Mouse (Mus musculus) adrenal gland, postnatal 4 days (tissue): ENCODE results near the gene Btf3l4. TPM values are rescaled to one million over a fixed set of nuclear protein-coding genes. Genes with fewer than 3 reads are reported as not detected.
A peak's percentile ranks its signal among the peaks of the same experiment; 100 is the strongest.

Experiments
- DNase-seq, 2 experiments: peaks; one replicate each; pipeline ENCODE4 v3.0.0; 2021 to 2022; ENCODE audit warnings: low spot score in 2 of 2, mixed read lengths in 2 of 2
- long read RNA-seq, 2 experiments: library from polyadenylated mRNA; stranded (forward); transcript quantifications; one replicate each; pipeline ENCODE4 v2.0.0; 2021
- total RNA-seq, 2 experiments: library from RNA; stranded (reverse); gene quantifications; 2 replicates each; pipeline ENCODE4 v1.2.3; 2021

The Btf3l4 gene
- 100 to 1,000 TPM; 144 to 146 TPM for total RNA-seq
- long read RNA-seq, experiment 1, transcript Btf3l4-203 (6 exons, 1,033 nt), result minor isoform, 6 of 124 reads
- long read RNA-seq, experiment 1, transcript Btf3l4-204 (6 exons, 3,141 nt), result major isoform, 102 of 124 reads
- long read RNA-seq, experiment 1, partial matches to known transcripts, result 3 of 124 reads
- long read RNA-seq, experiment 1, other reads (novel, unspliced or antisense), result 11 of 124 reads
- long read RNA-seq, experiment 2, transcript Btf3l4-203 (6 exons, 1,033 nt), result minor isoform, 6 of 125 reads
- long read RNA-seq, experiment 2, transcript Btf3l4-204 (6 exons, 3,141 nt), result major isoform, 97 of 125 reads
- long read RNA-seq, experiment 2, partial matches to known transcripts, result 8 of 125 reads
- long read RNA-seq, experiment 2, other reads (novel, unspliced or antisense), result 11 of 125 reads

DNA sequence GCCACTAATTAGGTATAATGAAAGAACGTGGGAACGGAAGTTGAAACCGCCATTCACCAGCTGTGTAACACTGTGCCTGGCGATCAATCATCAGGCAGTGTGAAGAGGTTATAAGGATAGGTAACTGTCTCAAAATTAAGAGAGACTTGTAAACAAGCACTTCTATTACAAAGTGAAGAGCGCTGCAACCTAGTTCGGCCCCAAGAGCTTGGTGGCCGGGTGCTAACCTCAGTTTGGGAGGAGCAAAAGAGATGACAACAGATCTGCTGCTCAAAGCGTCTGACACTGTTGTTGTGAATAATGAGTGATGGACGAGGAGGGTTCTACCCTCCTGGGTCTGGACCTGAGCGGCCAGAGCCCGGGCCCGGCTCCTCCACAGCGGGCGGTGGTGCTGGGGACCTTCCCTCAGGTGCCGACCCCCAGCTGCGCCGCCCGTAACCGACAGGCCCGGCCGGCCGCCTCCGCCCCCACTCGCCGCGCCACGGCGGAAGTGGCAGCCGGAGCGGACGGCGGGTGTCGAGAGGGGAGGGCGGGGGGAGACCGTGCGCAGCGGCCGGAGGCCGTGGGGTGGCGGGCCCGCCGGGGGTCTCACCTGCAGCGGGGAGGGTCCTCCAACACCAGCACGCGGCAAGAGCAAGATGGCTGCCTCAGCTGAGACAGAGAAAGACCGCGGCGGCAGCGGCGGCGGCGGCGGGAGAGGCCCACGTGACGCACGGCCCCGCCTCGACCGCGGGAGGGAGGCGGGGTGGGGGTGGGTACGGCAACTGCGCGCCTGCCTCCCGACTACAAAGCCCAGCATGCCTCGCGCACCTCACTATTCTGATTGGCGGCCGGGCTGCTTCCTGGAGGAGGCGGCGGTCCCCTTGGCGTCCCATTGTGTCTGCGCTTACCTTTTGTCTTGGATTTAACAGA, at the start of gene Btf3l4:
TSS of gene Btf3l4 (minus strand) at position 699 of the 912 bp plus-strand sequence.
- peak; percentile 72 to 78 for DNase-seq

- peak; percentile 15 to 19 for DNase-seq
Measured at GRCm38 (mm10) chr4:108878963-108879822, 45.8 kb upstream of the Btf3l4 start, which contains the start of gene Rab3b. Gene Rab3b (plus strand): TSS chr4:108879063.

DNA sequence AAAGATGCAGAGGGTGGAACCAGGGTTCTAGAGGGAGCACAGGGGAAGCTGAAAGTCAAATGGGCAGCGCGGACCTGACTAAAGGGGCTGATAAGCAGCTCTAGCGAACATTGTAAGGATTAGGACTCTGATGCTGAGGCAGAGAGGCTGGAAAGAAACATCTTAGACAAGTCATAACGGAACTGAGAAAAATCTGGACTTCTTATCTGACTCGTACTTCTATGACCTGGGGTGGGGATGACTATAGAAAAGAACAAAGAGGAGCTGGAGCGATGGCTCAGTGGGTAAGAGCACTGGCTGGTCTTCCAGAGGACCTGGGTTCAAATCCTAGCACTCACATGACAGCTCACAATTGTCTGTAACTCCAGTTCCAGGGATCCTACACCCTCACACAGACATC, 44.5 kb upstream of the Btf3l4 start:
- no peak for DNase-seq

GRCm38 (mm10) chr4:108873746-108874145, 40.3 kb upstream of the Btf3l4 start:
- no peak for DNase-seq

DNA sequence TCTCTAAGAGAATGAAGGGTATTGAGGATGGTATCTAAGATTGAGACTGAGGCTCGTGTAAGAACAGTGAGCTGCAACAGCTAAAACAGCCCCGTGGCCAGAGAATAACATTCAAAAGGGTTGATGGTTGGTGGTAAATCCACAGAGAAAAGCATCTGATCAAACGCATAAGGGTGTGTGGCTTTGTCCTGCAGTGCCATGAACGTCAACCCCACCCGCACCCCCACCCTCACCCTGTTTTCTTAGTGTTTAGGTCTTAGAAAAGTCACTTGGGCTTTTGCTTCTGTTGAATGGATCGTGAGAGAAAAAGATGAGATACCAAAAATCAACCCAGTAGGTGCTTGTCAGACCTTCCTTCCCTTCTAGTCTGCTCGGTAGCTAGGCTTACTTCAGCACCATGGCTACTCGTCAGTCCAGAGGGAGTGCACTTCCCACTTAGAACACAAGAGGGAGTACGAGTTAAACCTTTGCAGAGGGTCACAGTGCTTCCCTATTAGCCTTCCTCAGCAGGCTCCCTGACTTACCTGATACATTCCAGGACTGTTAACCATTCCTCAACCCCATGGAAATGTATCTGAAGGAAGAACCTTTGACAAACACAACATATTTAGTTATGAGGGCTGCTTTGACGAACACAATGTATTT, 36.4 kb upstream of the Btf3l4 start:
- DNase-seq, result peak in 1 of 2 experiments; percentile 70

GRCm38 (mm10) chr4:108866806-108867205, 33.4 kb upstream of the Btf3l4 start:
- DNase-seq, result no peak

DNA sequence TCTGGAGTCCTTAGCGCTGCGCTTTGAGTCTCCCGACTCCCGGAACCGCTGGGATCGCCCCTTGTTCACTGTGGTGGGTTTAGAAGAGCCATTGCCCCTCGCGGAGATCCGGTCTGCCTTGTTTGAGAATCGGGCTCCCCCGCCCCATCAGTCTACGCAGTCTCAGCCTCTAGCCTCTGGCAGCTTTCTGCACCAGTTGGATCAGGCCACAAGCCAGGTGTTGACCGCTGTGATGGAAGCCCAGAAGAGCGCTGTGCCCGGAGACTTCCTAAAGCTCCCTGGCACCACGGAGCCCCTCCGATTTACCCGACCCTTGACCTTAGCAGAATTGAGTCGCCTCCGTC, 15.1 kb upstream of the Btf3l4 start, which contains the start of gene A730015C16Rik:
TSS of gene A730015C16Rik (minus strand) at position 115 of the 344 bp plus-strand sequence.
- DNase-seq, result peak in 1 of 2 experiments; percentile 15

DNA sequence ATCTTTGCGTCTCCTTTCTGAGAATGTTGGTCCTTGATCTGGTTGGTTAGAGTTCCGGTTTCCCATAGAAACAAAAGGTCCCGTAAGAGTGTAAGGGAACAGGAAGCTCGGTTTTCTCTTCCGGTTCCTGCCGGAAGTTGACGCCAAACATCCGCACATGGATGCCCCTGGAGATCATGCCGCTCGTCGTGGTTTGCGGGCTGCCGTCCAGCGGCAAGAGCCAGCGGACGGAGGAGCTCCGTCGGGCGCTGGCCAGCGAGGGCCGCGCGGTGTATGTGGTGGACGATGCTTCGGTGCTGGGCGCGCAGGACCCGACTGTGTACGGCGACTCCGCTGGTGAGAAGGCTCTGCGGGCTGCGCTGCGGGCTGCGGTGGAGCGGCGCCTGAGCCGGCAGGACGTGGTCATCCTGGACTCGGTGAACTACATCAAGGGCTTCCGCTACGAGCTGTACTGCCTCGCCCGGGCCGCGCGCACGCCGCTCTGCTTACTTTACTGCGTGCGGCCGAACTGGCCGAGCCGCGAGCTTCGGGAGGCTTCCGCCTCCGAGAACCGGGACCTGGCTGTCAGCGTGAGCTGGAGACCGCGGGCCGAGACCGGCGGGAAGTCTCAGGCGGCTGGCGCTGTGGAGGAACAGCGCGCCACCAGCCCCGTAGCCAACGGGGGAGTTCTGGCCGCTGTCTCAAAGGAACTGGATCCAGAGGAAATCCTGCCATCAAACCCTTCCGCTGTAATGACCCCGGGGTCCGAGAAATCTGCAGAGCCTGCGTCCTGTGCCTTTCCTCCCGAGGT, 14.5 kb upstream of the Btf3l4 start, which contains the start of gene Kti12:
TSS of gene Kti12 (plus strand) at position 71 of the 790 bp plus-strand sequence.
- peak; percentile 30 to 63 for DNase-seq

DNA sequence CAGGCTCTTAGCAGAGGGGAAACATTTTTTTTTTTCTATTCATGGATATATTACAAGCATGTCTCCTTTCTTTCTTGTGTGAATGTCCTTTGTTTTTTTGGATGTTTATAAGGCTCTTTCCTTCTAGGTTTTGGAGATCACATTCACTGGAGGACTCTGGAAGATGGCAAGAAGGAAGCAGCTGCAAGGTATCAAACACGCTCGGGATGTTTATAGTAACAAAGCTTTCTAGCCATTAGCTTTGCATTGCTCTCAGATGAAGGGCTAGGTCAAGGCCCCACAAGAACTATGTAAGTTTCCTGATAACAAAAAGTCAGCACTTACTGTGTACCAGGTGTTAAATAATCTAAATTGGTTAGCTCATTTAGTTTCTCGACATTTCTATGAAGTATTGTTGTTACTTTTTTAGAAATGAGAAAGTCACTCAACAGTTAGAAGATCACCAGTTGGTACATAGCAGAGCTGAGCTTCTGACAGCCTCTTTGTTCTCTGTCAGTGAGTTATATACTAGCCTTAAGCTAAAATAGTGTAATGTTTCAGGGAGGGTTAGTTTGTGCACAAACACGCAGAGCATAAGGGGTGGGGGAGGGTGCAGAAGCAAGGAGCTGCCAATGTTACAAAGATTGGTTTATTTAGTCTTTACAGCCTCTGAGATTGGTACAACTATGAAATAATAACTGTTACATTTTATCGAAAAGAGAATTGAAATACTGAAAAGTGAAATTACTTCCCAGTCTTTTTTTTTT, 12.6 kb upstream of the Btf3l4 start:
- DNase-seq, result no peak

DNA sequence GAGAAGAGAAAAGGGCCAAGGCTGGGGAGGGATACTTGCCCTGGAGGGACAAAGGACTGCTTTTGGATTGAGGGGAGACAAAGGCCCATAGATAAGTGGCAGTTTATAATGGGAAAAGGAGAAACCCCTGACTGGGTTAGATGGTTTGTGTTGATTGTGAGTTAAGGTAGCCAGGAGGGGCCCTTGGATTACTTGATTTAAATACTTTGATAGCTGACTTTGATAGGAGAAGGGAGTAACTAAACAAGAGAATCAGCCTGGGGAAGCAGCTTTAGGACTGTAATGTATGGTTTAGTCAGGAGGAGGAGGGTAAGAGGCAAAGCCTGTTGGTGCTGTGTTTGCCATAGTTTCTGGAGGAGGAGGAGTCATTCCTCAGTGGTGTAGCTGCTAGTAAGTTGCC, 9.9 kb upstream of the Btf3l4 start:
- DNase-seq, result no peak

DNA sequence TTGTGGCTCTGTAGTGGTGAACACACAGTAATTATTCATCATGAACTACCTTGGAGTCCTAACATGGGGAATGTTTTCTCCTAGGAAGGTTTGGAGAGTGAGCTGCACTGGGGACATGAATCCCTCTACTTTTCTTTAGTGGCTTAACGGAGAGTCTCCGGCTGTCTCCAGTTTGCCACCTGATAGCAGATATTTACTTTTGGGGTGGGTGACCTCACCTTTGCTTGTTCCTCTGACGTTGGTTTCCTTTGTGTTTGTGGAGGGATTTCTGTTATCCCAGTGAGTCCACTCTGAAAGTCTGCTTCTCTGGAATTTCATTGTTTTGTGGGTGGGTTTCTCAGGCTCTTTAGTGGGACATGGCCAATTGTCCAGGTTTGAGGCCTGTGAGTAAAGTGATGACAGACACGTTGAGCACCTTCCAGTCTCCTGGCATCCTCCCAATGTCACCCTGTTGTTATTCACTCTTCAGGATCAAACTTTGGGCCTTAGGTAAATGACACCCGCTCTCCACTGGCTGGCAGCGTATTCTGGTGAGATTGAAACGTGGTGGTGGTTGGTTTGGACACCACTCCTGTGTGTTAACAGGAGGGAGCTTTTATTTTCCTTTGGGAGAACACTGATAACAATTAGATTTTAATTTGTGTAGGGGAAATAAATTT, 8.6 kb upstream of the Btf3l4 start:
- no peak for DNase-seq

- DNase-seq, result no peak
Measured at GRCm38 (mm10) chr4:108838031-108838430, 4.6 kb upstream of the Btf3l4 start.

GRCm38 (mm10) chr4:108835496-108835895, 2.1 kb upstream of the Btf3l4 start:
- no peak for DNase-seq

- no peak for DNase-seq
Measured at GRCm38 (mm10) chr4:108834971-108835311, 1.5 kb upstream of the Btf3l4 start.

DNA sequence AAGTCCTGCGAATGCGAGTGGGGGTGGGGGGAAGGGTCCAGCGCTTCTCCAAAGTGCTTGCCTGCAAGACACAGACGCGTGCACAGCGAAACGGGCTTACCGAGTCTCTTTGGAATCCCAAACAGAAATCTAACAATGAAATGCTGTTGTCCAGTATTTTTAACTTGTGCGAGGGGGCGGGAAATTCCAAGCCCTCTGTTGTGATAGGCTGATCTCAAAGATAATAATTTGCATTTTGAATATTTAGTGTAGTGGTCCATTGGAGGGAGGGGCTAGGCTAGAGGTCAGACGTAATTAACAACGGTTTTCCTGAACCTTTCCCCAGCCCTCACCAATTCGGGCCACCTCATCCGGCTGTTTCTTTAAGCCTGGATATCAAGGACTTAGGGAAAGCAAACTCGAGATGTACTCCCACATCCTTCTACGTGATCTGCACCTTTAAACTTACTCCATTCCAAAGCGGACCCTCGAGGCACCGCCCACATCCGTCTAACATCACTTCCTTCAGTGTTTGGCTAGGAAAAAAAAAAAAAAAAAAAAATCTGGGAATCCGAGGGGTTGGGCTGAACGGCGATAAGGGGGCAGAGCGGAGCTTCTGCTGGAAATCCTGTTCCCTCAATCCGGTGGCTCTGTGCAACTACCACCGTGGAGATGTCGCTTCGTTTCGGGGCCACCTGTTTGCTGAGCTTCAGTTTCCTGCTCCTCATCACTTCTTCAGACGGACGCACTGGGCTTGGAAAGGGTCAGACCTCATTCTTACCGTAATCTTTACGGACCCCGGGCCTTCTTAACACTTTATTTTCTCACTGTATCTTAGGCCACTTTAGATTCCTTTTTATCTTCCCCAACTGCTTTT, 929 bp upstream of the Btf3l4 start, which contains the start of gene Txndc12:
TSS of gene Txndc12 (plus strand) at position 487 of the 856 bp plus-strand sequence.
- DNase-seq, result peak; percentile 31 to 70

GRCm38 (mm10) chr4:108833828-108834114, 357 bp upstream of the Btf3l4 start:
- DNase-seq, result no peak

GRCm38 (mm10) chr4:108830698-108831097, 2.7 kb downstream of the Btf3l4 start:
- no peak for DNase-seq
